Mouse (Mus musculus) ovary, adult 18-20 months (tissue): ENCODE data around the gene Hpca.
A peak's percentile ranks its signal among the peaks of the same experiment; 100 is the strongest.

Experiments
- DNase-seq: peaks from one replicate; pipeline ENCODE4 v3.0.0; 2022; ENCODE audit warnings: low spot score, mixed read lengths

Hpca gene

GRCm38 (mm10) chr4:129107348-129107899, 14.4 kb downstream of the Hpca start:
- no peak for DNase-seq

DNA sequence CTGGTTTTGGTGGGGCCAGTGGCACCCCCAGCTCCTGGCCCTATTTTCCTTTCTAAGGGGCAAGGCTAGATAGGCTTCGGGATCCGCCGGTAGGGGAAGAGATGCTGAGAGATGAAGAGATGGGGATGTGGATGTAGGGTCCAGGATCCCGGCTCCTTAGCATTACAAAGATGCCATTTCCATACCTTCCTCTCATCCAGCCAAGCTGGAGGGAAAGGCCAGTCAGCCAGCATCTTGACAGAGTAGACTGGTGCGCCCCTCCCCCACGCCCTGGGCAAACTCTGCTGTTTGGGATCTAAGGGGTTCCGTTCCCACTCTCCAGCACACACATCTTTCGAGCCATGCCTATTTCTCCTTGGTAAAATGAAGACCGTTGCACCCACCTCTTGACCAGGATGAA, 15.8 kb downstream of the Hpca start:
- no peak for DNase-seq

DNA sequence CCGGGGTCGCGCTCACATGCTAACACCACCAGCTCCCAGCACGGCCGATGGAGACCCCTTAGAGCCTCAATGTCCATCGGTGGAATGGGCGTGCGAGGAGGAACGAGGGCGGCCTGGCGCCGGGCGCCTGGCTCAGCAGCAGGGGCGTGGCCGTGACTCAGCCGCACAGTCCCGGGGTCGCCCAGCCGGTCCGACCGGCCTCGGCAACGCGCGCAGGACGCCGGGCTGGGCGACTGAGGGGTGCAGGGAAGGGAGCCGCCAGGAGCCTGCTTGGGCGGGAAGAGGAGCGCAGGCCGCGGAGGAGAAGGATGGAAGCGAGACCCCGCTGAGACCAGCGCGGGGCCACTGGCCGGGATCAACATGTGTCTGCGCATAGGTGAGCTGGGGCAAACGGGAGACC, 16.5 kb downstream of the Hpca start, which contains the start of gene Tmem54:
TSS of gene Tmem54 (plus strand) at position 193 of the 400 bp plus-strand sequence.
- DNase-seq = no peak

GRCm38 (mm10) chr4:129102133-129102829, 19.6 kb downstream of the Hpca start:
- DNase-seq = no peak

DNA sequence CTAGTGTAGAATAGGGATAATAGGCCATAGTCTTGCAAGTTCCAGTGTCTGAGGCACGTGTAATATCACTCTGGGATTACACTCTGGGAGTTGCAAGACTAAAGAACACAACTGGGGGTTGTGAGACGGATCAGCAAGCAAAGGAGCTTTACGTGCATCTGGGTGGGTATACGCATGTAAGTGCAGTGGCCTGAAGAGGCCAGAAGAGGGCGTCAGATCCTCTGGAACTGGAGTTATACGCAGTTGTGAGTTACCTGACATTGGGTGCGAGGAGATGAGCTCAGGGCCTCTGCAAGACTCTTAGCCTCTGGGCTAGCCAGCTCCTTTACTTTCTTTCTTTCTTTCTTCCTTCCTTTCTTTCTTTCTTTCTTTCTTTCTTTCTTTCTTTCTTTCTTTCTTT, 24.8 kb downstream of the Hpca start:
- DNase-seq = no peak

DNA sequence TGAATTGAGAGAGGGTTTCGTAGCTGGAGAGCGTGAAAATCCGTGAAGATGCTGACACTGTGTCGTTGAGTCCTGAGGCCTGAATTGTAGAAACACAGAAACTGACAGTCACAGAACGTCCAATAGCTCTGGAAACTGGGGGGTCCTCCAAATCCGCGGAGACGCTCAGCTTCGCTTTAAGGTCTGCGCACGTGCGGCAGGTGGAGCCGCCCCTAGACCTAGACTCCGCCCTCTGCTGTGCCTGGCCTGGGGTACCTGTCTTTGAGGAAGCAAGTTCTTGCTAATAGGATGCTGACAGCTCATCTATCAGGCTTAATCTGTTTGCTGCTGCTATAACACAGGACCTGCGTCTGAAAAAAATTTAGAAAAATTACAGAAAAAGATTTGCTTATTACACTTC, 26.6 kb downstream of the Hpca start:
- no peak for DNase-seq

DNA sequence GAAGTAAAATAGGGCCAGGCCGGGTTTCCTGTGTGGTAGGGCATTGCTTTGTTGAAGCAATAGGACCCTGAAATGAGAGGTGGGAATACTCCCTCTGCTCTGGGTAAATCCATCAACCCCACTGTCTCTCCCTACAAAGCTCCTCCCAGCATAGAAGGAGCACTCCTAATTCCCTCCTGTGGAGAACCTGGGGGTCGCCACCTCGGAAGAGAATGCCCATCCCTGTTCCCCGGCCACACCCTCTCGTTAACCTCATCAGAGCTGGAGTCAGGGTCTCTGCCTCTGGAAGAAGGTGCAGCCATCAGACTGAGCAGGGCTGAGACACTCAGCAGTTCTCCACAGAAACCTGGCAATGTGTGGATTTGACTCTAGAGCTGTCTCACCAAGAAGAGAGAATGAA, 34.0 kb downstream of the Hpca start:
- no peak for DNase-seq

DNA sequence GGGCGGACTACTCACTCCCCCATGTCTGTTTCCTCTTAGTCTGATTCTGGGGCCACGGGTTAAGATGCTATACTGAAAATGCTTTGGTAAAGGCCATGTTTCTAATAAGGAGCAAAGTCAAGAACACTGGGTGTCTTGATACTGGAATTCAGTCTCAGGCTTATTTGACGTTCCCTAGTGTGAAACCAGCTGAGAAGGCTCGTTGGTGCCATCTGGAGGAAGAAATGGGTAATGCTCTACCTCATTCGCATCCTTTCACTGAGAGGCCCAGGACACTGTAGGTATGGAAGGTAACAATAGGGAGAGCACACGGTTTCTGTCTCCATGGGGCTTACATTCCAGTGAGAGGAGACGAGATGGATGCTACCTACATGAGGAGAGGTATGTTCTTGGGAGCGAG, 35.8 kb downstream of the Hpca start:
- no peak for DNase-seq

GRCm38 (mm10) chr4:129084896-129085295, 36.9 kb downstream of the Hpca start:
- no peak for DNase-seq

GRCm38 (mm10) chr4:129082379-129083115, 39.3 kb downstream of the Hpca start:
- peak; percentile 29 for DNase-seq

- no peak for DNase-seq
Measured at GRCm38 (mm10) chr4:129081939-129082338, 39.9 kb downstream of the Hpca start.

DNA sequence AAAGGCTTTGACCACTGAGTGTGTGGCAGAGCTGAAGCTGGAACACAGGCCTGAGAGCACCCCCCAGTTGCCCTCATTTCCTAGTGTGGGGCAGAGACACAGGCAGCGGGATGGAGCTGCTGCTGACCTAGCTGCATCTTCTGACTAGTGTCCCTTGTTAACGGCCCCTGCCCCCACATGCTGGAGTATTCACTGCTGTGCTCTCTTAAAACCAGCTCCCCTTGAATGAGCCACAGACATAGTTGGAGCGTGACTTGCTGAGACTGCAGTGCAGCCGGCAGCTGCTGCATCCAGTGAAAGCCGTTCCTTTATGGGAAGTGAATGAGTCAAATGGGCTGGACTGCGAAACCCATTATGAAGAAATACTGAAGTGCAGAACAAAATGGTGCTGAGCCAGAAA, 40.3 kb downstream of the Hpca start:
- no peak for DNase-seq

DNA sequence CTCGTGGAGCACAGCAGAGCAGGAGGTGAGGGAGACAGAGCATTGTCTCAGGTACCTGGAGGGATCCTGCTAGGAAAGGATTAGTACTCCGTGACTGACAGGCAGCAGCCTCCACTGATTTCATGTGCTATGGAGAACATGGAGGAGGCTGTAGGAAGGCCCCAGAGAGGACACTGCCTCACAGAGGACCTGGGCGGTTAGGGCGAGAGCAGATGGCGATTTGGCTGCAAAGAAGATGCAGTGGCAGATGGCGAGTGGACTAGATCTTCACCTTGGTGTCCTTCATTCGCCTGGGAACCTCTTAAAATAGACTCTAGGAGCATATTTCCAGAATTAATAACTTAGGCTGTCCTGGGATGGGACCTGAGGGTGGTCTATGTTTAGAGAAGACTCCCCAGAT, 40.8 kb downstream of the Hpca start:
- no peak for DNase-seq

- DNase-seq = no peak
Measured at GRCm38 (mm10) chr4:129079126-129079525, 42.7 kb downstream of the Hpca start.

DNA sequence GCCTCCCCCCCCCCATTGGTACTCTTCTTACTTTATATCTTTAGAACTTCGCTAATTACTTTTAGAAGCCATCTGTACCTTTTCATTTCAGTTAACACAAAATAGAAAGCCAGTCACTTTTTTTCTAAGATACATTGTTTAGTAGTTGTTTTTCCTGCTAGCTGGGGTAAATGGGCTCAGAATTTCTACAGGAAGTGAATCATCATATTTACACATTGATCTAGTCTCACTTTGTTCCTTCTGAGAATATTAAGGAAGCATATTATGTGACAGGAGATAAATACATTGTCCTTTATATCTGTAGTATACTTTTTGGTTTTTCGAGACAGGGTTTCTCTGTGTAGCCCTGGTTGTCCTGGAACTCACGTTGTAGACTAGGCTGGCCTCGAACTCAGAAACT, 53.0 kb downstream of the Hpca start:
- DNase-seq = no peak

GRCm38 (mm10) chr4:129067638-129068415, 54.0 kb downstream of the Hpca start:
- no peak for DNase-seq

DNA sequence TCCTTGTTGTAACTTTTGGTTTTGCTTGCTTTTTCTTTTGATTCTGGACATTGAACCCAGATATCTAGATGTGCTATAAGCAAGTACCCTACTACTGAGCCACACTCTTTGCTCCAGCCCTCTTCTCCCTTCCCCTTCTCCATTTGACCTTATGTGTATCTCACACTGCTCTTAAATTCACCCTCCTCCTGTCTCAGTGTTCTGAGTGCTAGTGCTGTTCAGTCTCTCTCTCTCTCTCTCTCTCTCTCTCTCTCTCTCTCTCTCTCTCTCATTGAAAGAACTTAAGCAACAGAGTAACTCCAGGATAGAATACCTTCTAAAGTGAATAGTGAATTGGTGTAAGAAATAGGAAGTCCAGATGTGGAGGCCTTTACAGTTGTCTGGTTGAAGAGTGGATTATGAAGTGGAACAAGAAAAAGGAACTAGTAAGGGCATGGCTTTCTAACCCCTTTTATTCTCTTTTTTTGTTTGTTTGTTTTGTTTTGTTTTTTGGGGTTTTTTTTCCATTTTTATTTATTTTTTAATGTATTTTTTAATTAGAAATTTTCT, 56.1 kb downstream of the Hpca start:
- DNase-seq = no peak

DNA sequence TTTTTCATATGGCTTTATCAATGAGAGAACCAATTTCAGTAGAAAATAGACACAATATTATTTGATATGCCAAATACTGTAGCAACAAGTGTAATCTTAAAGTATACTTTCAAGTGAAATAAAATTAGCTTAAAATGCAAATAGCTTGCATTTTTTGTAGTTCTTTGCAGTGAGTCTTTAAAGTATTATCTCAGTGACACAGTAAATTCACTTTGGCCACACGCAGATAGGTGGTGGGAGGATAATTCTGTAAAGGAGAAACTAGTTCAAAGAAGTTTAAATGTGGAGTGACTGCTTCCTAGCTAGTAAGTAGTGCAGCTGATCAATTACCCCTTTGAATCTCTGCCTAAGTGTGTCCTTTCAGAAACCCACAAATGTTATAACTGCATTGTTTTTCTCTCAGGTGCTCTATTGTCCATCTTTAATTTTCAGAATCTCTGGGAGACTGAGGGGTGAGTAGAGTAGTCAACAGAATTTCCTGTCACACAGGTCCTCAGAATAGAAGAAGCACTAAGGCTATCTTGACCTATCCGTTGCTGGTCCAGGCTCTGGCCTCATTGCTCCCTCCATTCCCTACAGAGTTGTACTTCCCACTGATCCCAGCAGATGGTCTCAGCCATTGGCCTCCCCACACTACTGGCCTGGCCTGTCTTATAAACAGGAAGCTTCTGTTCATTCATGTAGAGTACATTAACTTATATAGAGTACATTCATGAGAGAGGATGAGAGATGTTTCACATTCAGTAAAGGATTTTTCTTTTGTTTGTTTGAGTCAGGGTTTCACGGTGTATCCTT, 59.4 kb downstream of the Hpca start:
- no peak for DNase-seq
